Mouse (Mus musculus) cerebellum, adult 2 months (tissue): ENCODE results near the gene Dlgap1.

Experiments
- CTCF ChIP-seq: fragments of 200-500 bp; IDR thresholded peaks from 2 replicates; pipeline ENCODE4 v1.5.1; 2011; ENCODE audit warnings: low read depth, mild to moderate bottlenecking, control low read depth, low read length, moderate library complexity, borderline replicate concordance; ENCODE audit not compliant: insufficient read depth
- POLR2A ChIP-seq: fragments of 200-500 bp; IDR thresholded peaks from 2 replicates; pipeline ENCODE4 v1.6.1; 2011; ENCODE audit warnings: low read length, control low read depth, borderline replicate concordance; ENCODE audit not compliant: insufficient read depth

DNA sequence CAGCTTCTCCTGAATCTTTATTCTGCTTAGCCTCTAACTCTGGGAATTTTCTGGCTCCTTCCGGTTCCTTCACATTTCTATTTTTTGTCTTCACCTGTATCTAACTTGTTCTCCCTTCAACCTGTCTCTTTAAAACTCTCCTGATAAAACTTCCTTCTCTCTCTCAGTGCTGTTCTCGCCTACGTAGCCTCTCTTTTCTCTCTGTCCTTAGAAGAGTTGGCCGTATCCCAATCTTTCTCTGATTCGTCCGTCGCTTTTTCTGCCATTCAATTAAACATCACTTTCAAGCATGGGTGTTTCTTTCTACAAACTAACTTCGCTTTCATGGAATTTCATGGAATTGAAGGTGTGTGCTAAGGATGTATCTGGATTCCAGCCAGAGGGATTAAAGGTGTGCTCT is 721.7 kb downstream of the Dlgap1 start:
- TF ChIP-seq CTCF: no peak
- TF ChIP-seq POLR2A: no peak
